ENCODE assay signal across 7 mouse cellular contexts in the genomic region with DNA sequence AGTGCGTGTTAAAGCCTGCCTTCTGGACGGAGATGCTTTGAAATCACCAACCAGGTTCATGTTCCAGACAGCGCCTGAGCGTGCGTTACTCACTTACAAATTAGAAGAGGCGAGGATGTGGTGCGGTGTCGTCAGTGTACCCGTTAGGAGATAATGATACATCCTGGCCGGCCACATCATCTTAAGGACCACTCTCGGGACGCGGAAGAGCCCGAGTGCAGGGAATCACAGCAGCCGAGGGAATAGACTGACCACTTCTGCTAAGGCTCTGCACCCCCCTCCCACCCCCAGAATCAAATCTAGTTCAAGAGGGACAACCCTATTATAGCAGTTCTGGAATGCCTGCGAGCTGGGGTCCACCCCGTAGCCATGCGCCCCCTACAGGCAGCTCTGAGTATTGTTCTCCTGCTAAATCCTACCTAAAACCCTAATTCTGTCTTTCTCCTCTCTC.
DNase-seq lines count a peak whose midpoint lies in the region; ATAC-seq and TF ChIP-seq lines count a peak whose summit lies in the region.

No protein-coding gene starts in this region.

- no peak overlapping the region for H3K4me3 ChIP-seq in thymus, adult 2 months (ENCODE audit: control insufficient read depth, insufficient read depth, low read length)
- peak overlapping the region; percentile 14; the same call in 1 of the 2 replicates for H3K4me3 ChIP-seq in forebrain, embryonic 14.5 days (ENCODE audit: low read depth, low read length)
- no peak overlapping the region for H3K4me3 ChIP-seq in small intestine, adult 2 months (ENCODE audit: low read depth, low read length)

- H3K9ac ChIP-seq in forebrain, embryonic 14.5 days (ENCODE audit: low read length), result no peak overlapping the region; the same call in 1 of the 2 replicates

- H3K27ac ChIP-seq in thymus, adult 2 months (ENCODE audit: control insufficient read depth, insufficient read depth, low read length), result no peak overlapping the region
- H3K27ac ChIP-seq in forebrain, embryonic 14.5 days (ENCODE audit: low read depth, low read length), result no peak overlapping the region
- no peak overlapping the region for H3K27ac ChIP-seq in small intestine, adult 2 months (ENCODE audit: insufficient read depth, low read depth, low read length)

- H3K4me2 ChIP-seq in forebrain, embryonic 14.5 days (ENCODE audit: low read length), result peak overlapping the region; percentile 47

- ATAC-seq in forebrain, embryonic 14.5 days, result peak; percentile 43
- 0 out of 2 replicates have a peak, but pooled peaks have one; percentile 57 for ATAC-seq in megakaryocyte progenitor cell, adult 5-6 weeks (replicated peaks; ENCODE audit: poor library complexity)

- no peaks in the 10 kb centered on the region for H3K36me3 ChIP-seq in thymus, adult 2 months (ENCODE audit: control insufficient read depth, insufficient read depth, low read length)
- no peaks in the 10 kb centered on the region for H3K36me3 ChIP-seq in forebrain, embryonic 14.5 days (ENCODE audit: control insufficient read depth, insufficient read depth, low read length)
- H3K36me3 ChIP-seq in small intestine, adult 2 months (ENCODE audit: control insufficient read depth, insufficient read depth, low read length), result no peaks in the 10 kb centered on the region

- 84% methylated on average over 18 of the region's 18 CpGs for WGBS in thymus, adult 2 months
- WGBS in forebrain, embryonic 14.5 days, result 5% methylated on average over 18 of the region's 18 CpGs
- 75% methylated on average over 18 of the region's 18 CpGs for WGBS in small intestine, adult 2 months

- no peaks in the 10 kb centered on the region for H3K27me3 ChIP-seq in thymus, adult 2 months (ENCODE audit: control insufficient read depth, insufficient read depth, low read length)
- H3K27me3 ChIP-seq in forebrain, embryonic 14.5 days (replicated peaks; ENCODE audit: control insufficient read depth, insufficient read depth, low read length), result no peaks in the 10 kb centered on the region
- H3K27me3 ChIP-seq in small intestine, adult 2 months (ENCODE audit: control insufficient read depth, insufficient read depth, low read length), result no peaks in the 10 kb centered on the region

- no peaks in the 10 kb centered on the region for H3K4me1 ChIP-seq in thymus, adult 2 months (replicated peaks; ENCODE audit: control insufficient read depth, insufficient read depth, low read length)
- H3K4me1 ChIP-seq in forebrain, embryonic 14.5 days (ENCODE audit: control insufficient read depth, insufficient read depth, low read length), result peaks cover 19% of the 10 kb centered on the region; the same call in 1 of the 2 replicates
- no peaks in the 10 kb centered on the region for H3K4me1 ChIP-seq in small intestine, adult 2 months (ENCODE audit: control insufficient read depth, insufficient read depth, insufficient read length, low read length)

- no peak for TF ChIP-seq POLR2A in thymus, adult 2 months (IDR thresholded peaks at IDR 0.05; ENCODE audit: control insufficient read depth, extremely low read depth, insufficient read depth, low read length, poor library complexity)
- TF ChIP-seq POLR2A in small intestine, adult 2 months (IDR thresholded peaks at IDR 0.05; ENCODE audit: low read depth, low read length), result no peak

- DNase-seq in thymus, adult 2 months, result peak; percentile 44
- no peak for DNase-seq in thymus, adult 18-20 months
- DNase-seq in cerebellum, adult 11 months, result peak; percentile 38
- DNase-seq in forebrain, embryonic 14.5 days (ENCODE audit: low spot score), result peak; percentile 79
- peak; percentile 48 to 83 for DNase-seq in layer of hippocampus, adult 18-20 months (ENCODE audit: low spot score in 2 of 2)

- H3K9me3 ChIP-seq in forebrain, embryonic 14.5 days (replicated peaks; ENCODE audit: control insufficient read depth, low read length), result no peaks in the 10 kb centered on the region

- TF ChIP-seq CTCF in thymus, adult 2 months (IDR thresholded peaks at IDR 0.05; ENCODE audit: borderline replicate concordance, control insufficient read depth, extremely low read depth, insufficient read depth, low read length, poor library complexity), result peak; percentile 73; the same call in 1 of the 2 replicates
- peak; percentile 55; the same call in 1 of the 2 replicates for TF ChIP-seq CTCF in small intestine, adult 2 months (IDR thresholded peaks at IDR 0.05; ENCODE audit: extremely low read depth, insufficient read length, insufficient replicate concordance, low read depth, low read length)

Comparison
In these comparisons a context has a peak if more than half of its experiments do, and no peak if none do; other contexts are left out.
1. DNase-seq: peak in thymus, adult 2 months (single experiment), cerebellum, adult 11 months (single experiment), forebrain, embryonic 14.5 days (single experiment) and layer of hippocampus, adult 18-20 months (2 of 2); none in thymus, adult 18-20 months (0 of 2).